Mouse (Mus musculus) MEL (cell line): Measurements from ENCODE around the gene Selplg.
"Not testable (repeated sequence)": the region's sequence is repeated elsewhere in the genome, so short reads cannot be mapped to it uniquely, and the experiment has no call there.

Experiments used
- BHLHE40 ChIP-seq: IDR thresholded peaks from 2 replicates; pipeline ENCODE4 v1.6.1; 2012; ENCODE audit warnings: low read depth, mild to moderate bottlenecking, inconsistent platforms, low read length, improper control_type of control experiment, borderline replicate concordance
- EP300 ChIP-seq, 2 experiments: IDR thresholded peaks; 2 replicates each; pipeline ENCODE4 v1.6.1; 2011; ENCODE audit warnings: improper control_type of control experiment in 2 of 2, low read length in 2 of 2, low read depth in 1 of 2, mild to moderate bottlenecking in 1 of 2
- ETS1 ChIP-seq: IDR thresholded peaks from 2 replicates; pipeline ENCODE4 v1.6.1; 2012; ENCODE audit warnings: low read depth, mild to moderate bottlenecking, inconsistent platforms, low read length, improper control_type of control experiment, moderate library complexity
- GABPA ChIP-seq: IDR thresholded peaks from 2 replicates; pipeline ENCODE4 v1.6.1; 2012; ENCODE audit warnings: low read depth, mild to moderate bottlenecking, inconsistent platforms, low read length, improper control_type of control experiment, moderate library complexity
- KAT2A ChIP-seq: conservative IDR thresholded peaks from 2 replicates; pipeline ENCODE4 v1.6.1; 2012; ENCODE audit warnings: low read depth, low read length, improper control_type of control experiment, inconsistent platforms
- RAD21 ChIP-seq: IDR thresholded peaks from 2 replicates; pipeline ENCODE4 v1.6.1; 2011; ENCODE audit warnings: mild to moderate bottlenecking, low read depth, low read length, improper control_type of control experiment
- SMC3 ChIP-seq: IDR thresholded peaks from 2 replicates; pipeline ENCODE4 v1.6.1; 2011; ENCODE audit warnings: low read depth, low read length, improper control_type of control experiment
- USF2 ChIP-seq, 2 experiments: IDR thresholded peaks; 2 replicates each; pipeline ENCODE4 v1.6.1; 2011 to 2012; ENCODE audit warnings: improper control_type of control experiment in 2 of 2, low read length in 2 of 2, borderline replicate concordance in 1 of 2, inconsistent platforms in 1 of 2, low read depth in 1 of 2, mild to moderate bottlenecking in 1 of 2; ENCODE audit not compliant: insufficient read depth in 1 of 2
- ZC3H11A ChIP-seq: IDR thresholded peaks from 2 replicates; pipeline ENCODE4 v1.6.1; 2012; ENCODE audit warnings: low read depth, mild to moderate bottlenecking, inconsistent platforms, low read length, improper control_type of control experiment

DNA sequence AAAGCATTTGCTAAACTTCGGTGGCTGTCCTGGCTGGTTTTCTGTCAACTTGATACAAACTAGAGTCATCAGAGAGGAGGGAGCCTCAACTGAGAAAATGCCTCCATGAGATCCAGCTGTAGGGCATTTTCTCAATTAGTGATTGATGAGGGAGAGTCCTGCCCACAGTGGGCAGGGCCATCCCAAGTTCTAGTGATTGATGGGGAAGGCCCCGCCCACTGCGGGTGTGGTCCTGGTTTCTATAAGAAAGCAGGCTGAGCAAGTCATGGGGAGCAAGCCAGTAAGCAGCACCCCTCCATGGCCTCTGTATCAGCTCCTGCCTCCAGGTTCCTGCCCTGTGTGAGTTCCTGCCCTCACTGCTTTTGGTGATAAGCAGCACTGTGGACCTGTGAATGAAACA is 48.3 kb downstream of the Selplg start:
- TF ChIP-seq SMC3; KAT2A; EP300 (IDR thresholded peaks at IDR 0.05; ENCODE audit: low read depth in 1 of 2, low read length in 2 of 2); BHLHE40; GABPA; USF2 (IDR thresholded peaks at IDR 0.05; ENCODE audit: borderline replicate concordance in 1 of 2, insufficient read depth in 1 of 2, low read depth in 1 of 2, low read length in 2 of 2); RAD21; ZC3H11A; ETS1: not testable (repeated sequence)
